Mouse (Mus musculus): ENCODE measurements around the gene Syn3.

Syn3 gene

GRCm38 (mm10) chr10:86194722-86195121 is 304.0 kb downstream of the Syn3 start:
- DNase-seq: no peak

GRCm38 (mm10) chr10:86193863-86194434 is 304.7 kb downstream of the Syn3 start:
- DNase-seq: no peak

GRCm38 (mm10) chr10:86188614-86189013 is 310.1 kb downstream of the Syn3 start:
- no peak for DNase-seq

GRCm38 (mm10) chr10:86187881-86188280 is 310.8 kb downstream of the Syn3 start:
- no peak for DNase-seq

DNA sequence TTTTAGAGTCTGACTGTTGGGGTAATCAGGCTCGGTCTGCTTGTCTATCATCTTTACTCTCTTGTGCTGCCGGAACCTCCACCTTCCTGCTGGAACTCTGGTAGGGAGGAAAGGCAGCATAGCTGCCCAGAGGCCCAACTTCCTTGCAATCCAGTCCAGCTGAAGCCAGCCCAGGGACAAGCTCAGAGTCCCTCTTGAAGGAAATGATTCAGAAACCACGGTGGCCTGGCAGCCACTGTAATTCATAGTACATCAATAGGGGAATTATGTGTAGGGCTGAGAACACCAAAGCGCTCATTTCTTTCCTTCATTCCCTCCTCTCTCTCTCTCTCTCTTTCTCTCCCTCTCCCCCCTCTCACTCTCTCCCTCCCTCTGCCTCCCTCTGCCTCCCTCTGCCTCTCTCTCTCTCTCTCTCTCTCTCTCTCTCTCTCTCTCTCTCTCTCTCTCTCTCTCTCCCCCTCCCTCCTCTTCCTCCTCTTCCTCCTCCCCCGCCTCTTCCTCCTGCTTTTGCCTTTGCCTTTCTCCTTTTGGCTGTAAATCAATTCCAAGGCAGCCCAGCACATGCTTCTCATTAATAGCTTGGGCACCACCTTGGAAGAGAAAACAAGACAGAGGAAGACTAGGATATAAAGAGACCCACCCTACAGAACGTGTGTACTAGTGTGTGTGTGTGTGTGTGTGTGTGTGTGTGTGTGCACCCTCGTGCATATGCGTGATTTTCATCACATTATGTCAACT is 315.4 kb downstream of the Syn3 start:
- DNase-seq: peak; percentile 33

GRCm38 (mm10) chr10:86182183-86182805 is 316.4 kb downstream of the Syn3 start:
- DNase-seq: peak; percentile 70

GRCm38 (mm10) chr10:86176411-86176810 is 322.3 kb downstream of the Syn3 start:
- no peak for DNase-seq

DNA sequence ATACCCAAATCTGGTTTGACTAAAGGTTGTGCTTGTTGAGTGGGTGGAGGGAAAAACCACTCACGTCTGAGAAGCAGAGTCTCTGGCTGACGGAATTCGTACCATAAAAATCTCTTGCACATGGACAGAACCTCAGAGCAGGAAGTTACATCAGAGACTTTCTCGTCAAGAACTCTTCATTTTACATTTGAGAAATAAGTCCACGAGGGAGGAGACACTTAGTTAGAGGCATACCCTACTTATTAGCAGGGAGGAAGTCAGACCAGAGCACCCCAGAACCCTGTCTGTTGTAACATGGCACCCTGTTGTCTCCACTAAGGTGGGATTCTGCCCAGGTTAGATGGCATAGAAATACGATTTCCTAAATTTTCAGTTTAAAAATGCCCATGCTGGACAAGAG is 324.7 kb downstream of the Syn3 start:
- no peak for DNase-seq

DNA sequence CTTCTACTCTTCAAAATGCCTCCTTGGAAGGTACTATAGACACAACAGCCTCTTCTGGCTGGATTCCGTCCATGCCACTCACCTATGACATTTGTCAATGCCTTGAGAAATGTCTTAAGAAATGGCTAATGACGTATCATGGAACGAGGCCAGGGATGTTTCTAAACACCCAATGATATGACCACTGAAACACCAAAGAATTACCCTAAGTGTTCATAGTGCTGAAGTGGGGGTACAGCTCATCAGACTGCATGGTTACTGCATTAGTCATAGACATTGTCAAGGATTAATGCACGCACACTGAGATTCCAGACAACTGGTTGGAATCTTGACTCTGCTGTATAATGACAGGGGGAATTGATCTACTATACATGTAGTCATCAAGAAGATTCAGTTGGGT is 325.4 kb downstream of the Syn3 start:
- no peak for DNase-seq

GRCm38 (mm10) chr10:86171246-86171645 is 327.4 kb downstream of the Syn3 start:
- no peak for DNase-seq

- DNase-seq: no peak
These were observed 330.6 kb downstream of the Syn3 start for GRCm38 (mm10) chr10:86168084-86168483.

DNA sequence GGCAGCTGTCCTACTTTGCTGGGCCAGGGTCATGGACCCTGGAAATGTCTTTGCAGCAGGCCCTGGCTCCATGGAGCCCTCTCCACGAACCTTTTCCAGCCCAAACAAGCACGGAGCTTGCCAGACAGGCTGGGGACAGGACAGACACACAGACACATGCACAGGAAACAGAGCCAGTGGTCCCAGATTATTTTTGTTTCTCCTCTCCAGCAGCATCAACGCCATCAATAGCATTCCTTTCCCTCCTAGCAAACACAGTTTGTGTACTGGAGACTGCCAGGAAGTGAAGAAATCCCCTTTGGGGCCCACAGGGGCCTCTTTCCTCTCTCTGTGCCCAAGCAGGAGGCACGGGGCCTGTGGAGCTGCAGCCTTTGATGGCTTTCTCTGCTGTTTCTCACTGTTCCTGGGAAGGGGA is 331.8 kb downstream of the Syn3 start:
- no peak for DNase-seq

GRCm38 (mm10) chr10:86164098-86164497 is 334.6 kb downstream of the Syn3 start:
- peak; percentile 45 for DNase-seq

DNA sequence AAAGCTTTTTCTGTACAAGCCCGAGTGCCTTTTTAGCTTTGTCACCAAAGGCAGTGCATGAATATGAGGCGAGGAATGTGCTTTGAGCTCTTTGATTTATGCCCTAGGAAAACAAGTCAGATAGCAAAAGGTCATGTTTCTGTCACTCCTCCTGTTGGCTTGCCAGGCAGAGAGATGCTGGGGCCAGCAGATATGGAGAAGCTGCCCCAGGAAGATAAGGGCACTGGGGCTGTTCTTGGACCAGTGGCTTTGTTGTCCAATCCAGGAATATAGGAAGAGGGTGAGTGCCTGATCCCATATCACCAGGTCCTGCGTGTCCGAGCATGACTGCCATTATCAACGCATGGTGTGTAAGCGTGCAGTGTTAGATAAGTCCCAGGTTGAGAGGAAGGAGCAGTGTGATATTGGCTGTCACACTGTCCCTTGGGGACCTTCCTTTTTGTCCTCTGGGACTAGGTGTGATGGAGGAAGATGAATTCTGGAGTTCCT is 336.9 kb downstream of the Syn3 start:
- DNase-seq: peak; percentile 51

- DNase-seq: peak; percentile 45
These were observed 340.3 kb downstream of the Syn3 start for GRCm38 (mm10) chr10:86158198-86158899.

DNA sequence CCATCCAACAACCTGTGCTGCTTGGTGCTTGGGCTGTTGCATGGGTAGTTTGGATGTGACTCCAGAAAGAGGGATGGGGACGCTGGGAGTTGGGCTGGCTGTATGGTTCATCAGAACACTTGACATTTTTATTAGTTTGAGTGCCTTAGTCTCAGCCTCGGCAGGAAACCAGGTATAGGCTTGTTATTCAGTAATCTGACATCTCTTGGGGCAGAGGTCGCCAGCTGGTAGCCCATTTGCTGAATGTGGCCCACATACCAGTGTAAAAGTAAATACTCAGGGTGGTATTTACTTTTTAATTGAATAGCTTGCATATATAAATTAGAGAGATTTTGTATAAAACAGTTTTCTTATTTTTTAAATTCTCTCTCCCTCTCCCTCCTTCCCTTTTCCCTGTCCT is 343.4 kb downstream of the Syn3 start:
- no peak for DNase-seq

- DNase-seq: peak; percentile 32
These were observed 345.5 kb downstream of the Syn3 start for GRCm38 (mm10) chr10:86153221-86153620.

DNA sequence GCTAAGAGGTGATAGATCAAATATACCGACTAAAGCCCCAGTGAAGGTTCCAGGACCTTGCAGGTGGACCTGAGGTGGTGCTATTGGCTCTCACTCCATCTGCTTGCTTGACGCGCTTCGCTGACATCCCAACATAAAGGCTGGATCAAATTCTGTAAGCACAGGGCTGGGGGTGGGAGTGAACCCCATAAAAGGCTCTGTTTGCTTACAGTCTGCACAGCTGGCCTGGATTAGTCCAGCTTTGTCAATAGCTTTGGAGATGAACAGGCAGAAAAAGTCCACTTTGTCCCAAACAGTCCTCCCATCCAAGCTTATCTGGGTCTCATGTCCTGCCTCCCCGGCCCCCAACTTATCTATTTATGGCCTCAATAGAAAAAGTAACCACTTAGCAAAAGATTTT is 347.3 kb downstream of the Syn3 start:
- DNase-seq: no peak

GRCm38 (mm10) chr10:86150076-86150475 is 348.6 kb downstream of the Syn3 start:
- DNase-seq: no peak

- DNase-seq: no peak
These were observed 349.5 kb downstream of the Syn3 start for GRCm38 (mm10) chr10:86149029-86149818.

DNA sequence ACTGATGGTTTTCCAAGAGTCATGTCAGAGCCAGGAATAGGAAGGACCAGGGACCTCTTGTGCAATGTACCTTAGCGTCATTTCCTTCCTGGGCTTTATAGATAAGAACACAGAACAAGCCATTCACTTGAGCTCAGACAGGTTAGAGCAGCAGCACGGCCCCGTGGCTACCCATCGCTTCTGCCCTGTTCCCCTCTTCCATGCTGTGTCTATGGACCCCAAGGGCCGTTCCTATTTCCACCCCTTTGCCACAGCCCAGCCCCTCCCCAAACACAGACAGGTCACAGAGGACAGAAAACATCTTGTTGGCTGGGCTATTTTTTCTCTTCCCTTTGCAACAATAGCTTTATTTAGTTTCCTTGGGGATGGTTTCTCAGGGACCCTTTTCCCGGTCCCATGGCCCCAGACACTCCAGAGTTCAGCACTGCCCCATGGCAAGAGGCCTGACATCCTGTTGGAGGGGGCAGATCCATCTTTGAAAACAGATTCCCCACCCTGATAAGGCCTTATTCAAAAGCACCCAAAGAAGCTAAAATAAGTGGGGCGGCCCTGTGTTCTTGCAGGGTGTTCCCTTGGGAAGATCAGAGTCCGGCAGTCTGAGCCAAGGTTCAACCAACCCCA is 359.5 kb downstream of the Syn3 start:
- peak; percentile 58 for DNase-seq

DNA sequence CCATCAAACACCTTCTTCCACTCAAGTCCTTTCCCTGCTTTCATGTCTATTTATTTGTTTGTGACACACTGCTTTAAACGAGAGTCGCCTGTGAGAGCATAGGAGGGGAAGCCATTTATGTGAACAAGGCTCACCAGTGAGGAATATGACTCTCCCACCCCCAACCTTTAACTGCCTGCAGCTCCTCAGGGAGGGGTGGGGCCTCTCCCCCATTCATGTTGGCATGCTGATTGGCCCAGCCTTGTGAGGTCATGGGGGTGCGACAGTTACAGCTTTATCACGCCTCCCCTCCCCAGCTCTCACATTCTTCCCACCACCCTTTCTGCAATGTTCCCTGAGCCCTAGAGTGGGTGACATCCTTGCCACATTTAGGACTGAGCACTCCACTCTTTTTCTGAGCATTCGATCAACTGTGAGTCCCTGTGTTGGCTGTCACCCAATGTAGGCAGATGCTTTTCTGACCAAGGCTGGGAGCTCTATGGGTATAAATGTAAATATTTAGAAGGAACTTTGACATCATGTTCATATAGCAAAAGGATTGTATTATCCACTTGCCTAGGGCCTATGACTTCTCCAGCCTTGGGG is 361.0 kb downstream of the Syn3 start:
- DNase-seq: no peak

All from kidney, adult 11 months (tissue).